Mouse (Mus musculus) olfactory bulb, adult 2 months (tissue): ENCODE results near the gene Rhoh.

Experiments
- CTCF ChIP-seq: fragments of 200-500 bp; IDR thresholded peaks from 2 replicates; pipeline ENCODE4 v1.5.1; 2012; ENCODE audit warnings: low read depth, mild to moderate bottlenecking, low read length, moderate library complexity; ENCODE audit not compliant: insufficient read depth
- POLR2A ChIP-seq: fragments of 200-500 bp; IDR thresholded peaks from 2 replicates; pipeline ENCODE4 v1.6.1; 2012; ENCODE audit warnings: mild to moderate bottlenecking, low read depth, low read length, moderate library complexity; ENCODE audit not compliant: insufficient read depth

- TF ChIP-seq POLR2A, result no peak
- no peak for TF ChIP-seq CTCF
Measured at GRCm38 (mm10) chr5:65860281-65861000, 572 bp upstream of the Rhoh start.
